Mouse (Mus musculus) CH12.LX (cell line): ENCODE measurements around the gene Prrc2b. TPM values are rescaled to one million over a fixed set of nuclear protein-coding genes. Genes with fewer than 3 reads are reported as not detected.

ENCODE experiments used
- DNase-seq: peaks from one replicate; pipeline ENCODE4 v3.0.0-alpha.2; 2013; ENCODE audit errors: extremely low read depth
- H3K27ac ChIP-seq: 2 replicates; pipeline ENCODE4 v1.5.1; 2012; ENCODE audit warnings: low read depth, mild to moderate bottlenecking, control low read depth, moderate library complexity; ENCODE audit not compliant: insufficient read depth
- H3K27me3 ChIP-seq: replicated peaks from 2 replicates; pipeline ENCODE3; 2012; ENCODE audit warnings: inconsistent platforms
- H3K36me3 ChIP-seq, 2 experiments: replicated peaks in 1 of 2; 2 replicates each; pipeline versions ENCODE3 to v1.6.1; 2012; ENCODE audit warnings: inconsistent platforms in 1 of 2, low read length in 1 of 2, mild to moderate bottlenecking in 1 of 2, mixed read lengths in 1 of 2, moderate library complexity in 1 of 2; ENCODE audit not compliant: control insufficient read depth in 1 of 2, insufficient read depth in 1 of 2
- H3K4me1 ChIP-seq, 2 experiments: 2 replicates each; pipeline ENCODE4 v1.6.1; 2012; ENCODE audit warnings: inconsistent platforms in 1 of 2, moderate library complexity in 1 of 2; ENCODE audit not compliant: insufficient read depth in 2 of 2, control insufficient read depth in 1 of 2
- H3K4me2 ChIP-seq: 2 replicates; pipeline ENCODE4 v1.6.1; 2012; ENCODE audit warnings: low read depth, mild to moderate bottlenecking, control low read depth; ENCODE audit not compliant: poor library complexity, insufficient read depth, severe bottlenecking
- H3K4me3 ChIP-seq, 3 experiments: fragments of 150-350 bp in 1 of 3; sonication (generic) in 1 of 3; replicated peaks in 1 of 3; 2 replicates each; pipeline versions ENCODE3 to v1.5.1; 2011 to 2012; ENCODE audit warnings: low read depth in 2 of 3, low read length in 2 of 3, mild to moderate bottlenecking in 2 of 3, moderate library complexity in 2 of 3, control low read depth in 1 of 3, improper control_type of control experiment in 1 of 3, inconsistent platforms in 1 of 3, mixed read lengths in 1 of 3; ENCODE audit not compliant: poor library complexity in 1 of 3
- H3K79me2 ChIP-seq: replicated peaks from 2 replicates; pipeline ENCODE4 v1.6.1; 2012; ENCODE audit warnings: mild to moderate bottlenecking, moderate library complexity; ENCODE audit not compliant: control insufficient read depth, poor library complexity, insufficient read depth, severe bottlenecking; ENCODE audit errors: extremely low read depth
- H3K9ac ChIP-seq: 2 replicates; pipeline ENCODE4 v1.6.1; 2012; ENCODE audit warnings: low read depth, mild to moderate bottlenecking, control low read depth, moderate library complexity; ENCODE audit not compliant: insufficient read depth
- H3K9me3 ChIP-seq: replicated peaks from 2 replicates; pipeline ENCODE3; 2012; ENCODE audit warnings: low read length, inconsistent platforms, mixed read lengths
- BHLHE40 ChIP-seq: IDR thresholded peaks from 2 replicates; pipeline ENCODE4 v1.6.1; 2011; ENCODE audit warnings: mild to moderate bottlenecking, low read depth, low read length, improper control_type of control experiment
- CHD1 ChIP-seq: IDR thresholded peaks from 2 replicates; pipeline ENCODE4 v1.6.1; 2012; ENCODE audit warnings: low read depth, low read length, improper control_type of control experiment, inconsistent platforms
- CTCF ChIP-seq, 2 experiments: IDR thresholded peaks in 1 of 2; conservative IDR thresholded peaks in 1 of 2; 2 replicates each; pipeline ENCODE4 v1.5.1; 2011 to 2012; ENCODE audit warnings: low read depth in 2 of 2, low read length in 2 of 2, improper control_type of control experiment in 1 of 2, inconsistent platforms in 1 of 2, mild to moderate bottlenecking in 1 of 2, moderate library complexity in 1 of 2
- ELF1 ChIP-seq: IDR thresholded peaks from 2 replicates; pipeline ENCODE4 v1.6.1; 2014; ENCODE audit warnings: low read depth, mild to moderate bottlenecking, inconsistent platforms, low read length, improper control_type of control experiment
- ETS1 ChIP-seq: conservative IDR thresholded peaks from 2 replicates; pipeline ENCODE4 v1.6.1; 2012; ENCODE audit warnings: low read depth, mild to moderate bottlenecking, inconsistent platforms, low read length, improper control_type of control experiment, moderate library complexity
- IRF4 ChIP-seq: IDR thresholded peaks from 2 replicates; pipeline ENCODE4 v1.6.1; 2014; ENCODE audit warnings: low read depth, mild to moderate bottlenecking, inconsistent platforms, low read length, improper control_type of control experiment
- JUN ChIP-seq: IDR thresholded peaks from 2 replicates; pipeline ENCODE4 v1.6.1; 2011; ENCODE audit warnings: low read depth, mild to moderate bottlenecking, low read length, improper control_type of control experiment, moderate library complexity; ENCODE audit not compliant: insufficient read depth
- JUND ChIP-seq: conservative IDR thresholded peaks from 2 replicates; pipeline ENCODE4 v1.6.1; 2011; ENCODE audit warnings: low read depth, low read length, improper control_type of control experiment
- MAZ ChIP-seq: IDR thresholded peaks from 2 replicates; pipeline ENCODE4 v1.6.1; 2012; ENCODE audit warnings: low read depth, mild to moderate bottlenecking, inconsistent platforms, low read length, improper control_type of control experiment, moderate library complexity
- MEF2A ChIP-seq: IDR thresholded peaks from 2 replicates; pipeline ENCODE4 v1.6.1; 2014; ENCODE audit warnings: low read depth, mild to moderate bottlenecking, inconsistent platforms, low read length, improper control_type of control experiment, borderline replicate concordance
- MYC ChIP-seq: IDR thresholded peaks from 2 replicates; pipeline ENCODE4 v1.6.1; 2011; ENCODE audit warnings: low read depth, mild to moderate bottlenecking, improper control_type of control experiment, low read length
- NELFE ChIP-seq: IDR thresholded peaks from 2 replicates; pipeline ENCODE4 v1.6.1; 2011; ENCODE audit warnings: low read depth, low read length, improper control_type of control experiment
- NRF1 ChIP-seq: IDR thresholded peaks from 2 replicates; pipeline ENCODE4 v1.6.1; 2014; ENCODE audit warnings: low read depth, mild to moderate bottlenecking, inconsistent platforms, low read length, improper control_type of control experiment, moderate library complexity
- PAX5 ChIP-seq: IDR thresholded peaks from 2 replicates; pipeline ENCODE4 v1.6.1; 2012; ENCODE audit warnings: low read length, inconsistent platforms, mixed read lengths
- RAD21 ChIP-seq: IDR thresholded peaks from 2 replicates; pipeline ENCODE4 v1.6.1; 2011; ENCODE audit warnings: low read depth, mild to moderate bottlenecking, low read length, improper control_type of control experiment, moderate library complexity
- RCOR1 ChIP-seq: conservative IDR thresholded peaks from 2 replicates; pipeline ENCODE4 v1.6.1; 2012; ENCODE audit warnings: low read depth, mild to moderate bottlenecking, inconsistent platforms, low read length, improper control_type of control experiment
- SIN3A ChIP-seq: IDR thresholded peaks from 2 replicates; pipeline ENCODE4 v1.6.1; 2012; ENCODE audit warnings: low read length, improper control_type of control experiment, inconsistent platforms
- TBP ChIP-seq: conservative IDR thresholded peaks from 2 replicates; pipeline ENCODE4 v1.6.1; 2011; ENCODE audit warnings: low read depth, low read length, improper control_type of control experiment
- UBTF ChIP-seq: IDR thresholded peaks from 2 replicates; pipeline ENCODE4 v1.6.1; 2012; ENCODE audit warnings: low read depth, mild to moderate bottlenecking, inconsistent platforms, low read length, improper control_type of control experiment, moderate library complexity
- USF2 ChIP-seq: conservative IDR thresholded peaks from 2 replicates; pipeline ENCODE4 v1.6.1; 2011; ENCODE audit warnings: low read depth, low read length, improper control_type of control experiment
- ZKSCAN1 ChIP-seq: IDR thresholded peaks from 2 replicates; pipeline ENCODE4 v1.6.1; 2012; ENCODE audit warnings: low read depth, inconsistent platforms, low read length, improper control_type of control experiment, borderline replicate concordance
- ZMIZ1 ChIP-seq: IDR thresholded peaks from 2 replicates; pipeline ENCODE4 v1.6.1; 2012; ENCODE audit warnings: low read depth, mild to moderate bottlenecking, inconsistent platforms, low read length, improper control_type of control experiment
- ZNF384 ChIP-seq: IDR thresholded peaks from 2 replicates; pipeline ENCODE4 v1.6.1; 2012; ENCODE audit warnings: low read depth, low read length, improper control_type of control experiment, inconsistent platforms
- dilution Hi-C: fragments of 300-500 bp; cut with MboI; formaldehyde crosslinking; loops from 2 replicates; pipeline ENCODE4 v1.14.3; 2020; ENCODE audit warnings: low sequenced_read_pairs; ENCODE audit not compliant: extremely low pct_unique_long_range_greater_than_20kb, extremely low pct_ligation_motif_present
- in situ Hi-C: fragments of 300-500 bp; cut with MboI; formaldehyde crosslinking; loops from 3 replicates; pipeline ENCODE4 v1.14.3; 2019; ENCODE audit warnings: low sequenced_read_pairs, low pct_ligation_motif_present, low pct_unique_long_range_greater_than_20kb, mixed read lengths
- polyA plus RNA-seq: library from polyadenylated mRNA; unstranded; fragments of >175 nt; gene quantifications from 2 replicates; pipeline ENCODE4 v1.2.1, GENCODE M21; 2012; ENCODE audit warnings: low read depth; ENCODE audit not compliant: insufficient read length
- total RNA-seq, 2 experiments: library from RNA; depleted of rRNA; stranded (reverse); fragments of 300-350 nt in 1 of 2; fragments of >200 nt in 1 of 2; gene quantifications; 2 replicates each; pipeline ENCODE4 v1.2.3; 2012 to 2014

Gene Prrc2b
- total and polyA plus RNA-seq, 3 experiments = 7.6 to 59.9 (median 42.2) TPM

DNA sequence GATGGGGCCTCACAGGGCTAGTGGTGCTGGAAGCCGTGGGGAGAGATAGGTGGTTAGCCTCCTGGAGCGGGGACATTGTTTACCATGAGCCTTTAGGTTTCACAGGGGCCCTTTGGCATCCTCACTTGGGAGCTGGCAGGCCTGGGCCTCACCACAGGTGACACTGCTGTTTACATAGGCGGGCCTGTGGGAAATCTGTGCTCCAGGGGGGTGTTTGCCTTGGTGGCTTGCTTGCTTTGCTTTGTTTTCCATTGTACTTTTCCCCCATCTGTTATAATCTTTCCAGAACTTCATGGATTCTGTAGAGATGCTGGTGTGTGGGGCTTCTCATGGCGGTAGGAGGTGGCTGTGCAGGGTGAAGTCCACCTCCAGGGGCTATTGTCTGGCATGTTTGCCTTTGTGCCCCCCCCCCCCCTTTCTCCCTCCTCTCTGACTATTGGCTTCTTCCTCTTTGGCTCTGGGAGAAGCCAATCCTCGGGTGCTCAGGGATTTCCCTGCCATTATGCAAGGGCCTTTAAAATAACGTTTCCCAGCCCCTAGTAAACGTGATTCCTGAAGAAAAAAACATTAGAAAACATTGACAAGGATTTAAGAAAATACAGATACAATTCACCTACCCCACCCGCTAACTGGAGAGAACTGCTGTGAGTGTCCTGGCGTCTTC is 3.6 kb downstream of the Prrc2b start:
- dilution Hi-C loops = no loop called here
- H3K4me3 ChIP-seq = peak overlapping the region; percentile 41 to 79 (median 76)
- H3K4me1 ChIP-seq = peaks cover 18 to 50% of the 10 kb centered on the region in 2 experiments
- H3K36me3 ChIP-seq = peaks cover 0 to 27% of the 10 kb centered on the region in 2 experiments
- H3K9me3 ChIP-seq = no peaks in the 10 kb centered on the region
- TF ChIP-seq UBTF (0 out of 2 replicates have a peak, but pooled peaks have one; percentile 62), BHLHE40 (peak; percentile 38), JUND (no peak)
- TF ChIP-seq, all 38 proteins: peak for 2
- no peak for DNase-seq
- peak overlapping the region; percentile 84 for H3K9ac ChIP-seq
- in situ Hi-C loops = no loop called here
- H3K27ac ChIP-seq = peak overlapping the region; percentile 71
- no peaks in the 10 kb centered on the region for H3K27me3 ChIP-seq
- peak overlapping the region; percentile 87 for H3K4me2 ChIP-seq
- peaks cover 82% of the 10 kb centered on the region for H3K79me2 ChIP-seq

DNA sequence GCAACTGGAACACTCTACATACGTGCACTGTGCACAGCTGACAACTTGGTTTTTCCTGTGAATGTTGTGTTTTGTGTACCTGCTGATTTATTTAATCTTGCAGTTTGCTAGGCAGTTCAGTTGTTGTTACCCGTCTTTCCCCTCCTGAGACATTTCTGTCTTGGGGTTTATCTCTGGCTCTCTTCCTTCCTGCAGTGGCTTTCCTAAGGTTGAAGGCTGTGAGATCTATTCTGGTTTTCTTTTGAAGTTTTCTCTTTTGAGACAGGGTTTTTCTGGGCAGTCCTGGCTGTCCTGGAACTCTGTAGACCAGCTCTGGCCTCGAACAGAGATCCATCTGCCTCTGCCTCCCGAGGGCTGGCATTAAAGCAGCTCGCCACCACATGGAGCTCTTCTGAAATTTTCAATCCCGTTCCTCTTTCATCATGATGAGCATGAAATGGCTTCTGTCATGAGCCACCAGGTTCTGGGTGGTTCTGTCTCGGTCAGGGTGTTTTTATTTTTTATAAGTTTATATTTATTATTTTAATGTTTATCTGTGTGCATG is 4.2 kb downstream of the Prrc2b start:
- H3K4me1 ChIP-seq = peaks cover 19 to 54% of the 10 kb centered on the region in 2 experiments
- dilution Hi-C loops = no loop called here
- TF ChIP-seq RCOR1 (no peak), ETS1 (0 out of 2 replicates have a peak, but pooled peaks have one; percentile 22), CTCF (conservative IDR thresholded peaks at IDR 0.05 in 1 of 2, IDR thresholded peaks at IDR 0.05 in 1 of 2; ENCODE audit: low read depth in 2 of 2, low read length in 2 of 2) (no peak), PAX5 (no peak), JUN (no peak), IRF4 (0 out of 2 replicates have a peak, but pooled peaks have one; percentile 22), CHD1 (0 out of 2 replicates have a peak, but pooled peaks have one; percentile 29)
- H3K9ac ChIP-seq = peak overlapping the region; percentile 84
- no peaks in the 10 kb centered on the region for H3K9me3 ChIP-seq
- in situ Hi-C loops = no loop called here
- H3K4me3 ChIP-seq = peak overlapping the region in 2 of 3 experiments; percentile 76 to 79
- peaks cover 88% of the 10 kb centered on the region for H3K79me2 ChIP-seq
- peaks cover 0 to 33% of the 10 kb centered on the region in 2 experiments for H3K36me3 ChIP-seq
- H3K4me2 ChIP-seq = peak overlapping the region; percentile 87
- DNase-seq = no peak
- H3K27ac ChIP-seq = peak overlapping the region; percentile 72
- H3K27me3 ChIP-seq = no peaks in the 10 kb centered on the region

DNA sequence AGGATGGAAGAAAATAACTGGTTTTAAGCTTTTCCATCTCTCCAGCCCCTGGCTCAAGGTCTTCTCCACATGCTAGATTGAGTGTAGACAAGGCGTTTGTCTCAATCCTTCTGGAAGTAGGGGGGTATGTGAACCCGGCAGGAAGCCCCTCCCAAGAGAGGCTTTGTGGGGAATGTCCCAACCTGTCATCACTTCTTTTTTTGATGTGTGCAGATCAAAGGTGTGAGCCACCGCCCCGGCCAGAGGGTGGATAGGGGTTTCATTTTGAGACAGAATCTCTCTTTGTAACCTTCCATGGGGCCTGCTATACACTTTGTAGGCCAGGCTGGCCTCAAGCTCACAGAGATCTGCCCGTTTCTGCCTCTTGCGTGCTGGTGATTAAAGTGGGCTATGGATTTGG is 4.7 kb downstream of the Prrc2b start:
- dilution Hi-C loops = no loop called here
- TF ChIP-seq NRF1 (no peak), CHD1 (no peak), USF2 (no peak), MYC (no peak), SIN3A (no peak; the same call in 1 of the 2 replicates), MAZ (peak; percentile 64), ZMIZ1 (no peak), ELF1 (no peak), BHLHE40 (peak; percentile 51), ZKSCAN1 (no peak), ZNF384 (no peak), NELFE (no peak), MEF2A (peak; percentile 75; the same call in 1 of the 2 replicates), TBP (no peak), RAD21 (no peak)

More for the DNA sequence above, 4.7 kb downstream of the Prrc2b start:
- H3K27ac ChIP-seq = peak overlapping the region; percentile 72
- peaks cover 93% of the 10 kb centered on the region for H3K79me2 ChIP-seq
- peaks cover 24 to 54% of the 10 kb centered on the region in 2 experiments for H3K4me1 ChIP-seq
- peak overlapping the region; percentile 84 for H3K9ac ChIP-seq
- peak overlapping the region; percentile 40 to 41 (median 40) for H3K4me3 ChIP-seq
- no peaks in the 10 kb centered on the region for H3K27me3 ChIP-seq
- peaks cover 3% of the 10 kb centered on the region for H3K9me3 ChIP-seq
- no peak for DNase-seq
- in situ Hi-C loops = no loop called here
- peak overlapping the region; percentile 87 for H3K4me2 ChIP-seq
- H3K36me3 ChIP-seq = peaks cover 0 to 39% of the 10 kb centered on the region in 2 experiments
